Mouse (Mus musculus): ENCODE results near the gene Cntnap5a.

Cntnap5a gene

DNA sequence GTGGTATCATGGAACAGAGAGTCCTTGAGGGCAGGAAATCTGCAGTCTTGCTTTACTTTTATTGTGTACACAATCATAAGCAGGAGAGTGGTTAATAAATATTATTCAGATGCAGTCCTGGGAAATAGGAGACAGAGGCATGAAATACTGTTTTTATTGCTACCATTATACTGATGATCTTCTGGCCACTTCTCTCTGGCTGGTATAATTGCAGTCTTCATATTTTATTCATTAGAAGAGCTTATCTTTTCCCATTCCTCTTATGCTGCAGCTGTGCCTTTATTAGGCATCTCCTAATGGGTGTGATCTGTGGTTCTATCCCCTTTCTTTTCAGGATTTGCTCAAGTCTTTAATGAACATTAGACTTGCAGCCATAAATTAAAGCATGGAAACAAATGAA lies 707.8 kb downstream of the Cntnap5a start:
- no peak for TF ChIP-seq GATA4 (IDR thresholded peaks at IDR 0.05; ENCODE audit: insufficient replicate concordance, low read length)

DNA sequence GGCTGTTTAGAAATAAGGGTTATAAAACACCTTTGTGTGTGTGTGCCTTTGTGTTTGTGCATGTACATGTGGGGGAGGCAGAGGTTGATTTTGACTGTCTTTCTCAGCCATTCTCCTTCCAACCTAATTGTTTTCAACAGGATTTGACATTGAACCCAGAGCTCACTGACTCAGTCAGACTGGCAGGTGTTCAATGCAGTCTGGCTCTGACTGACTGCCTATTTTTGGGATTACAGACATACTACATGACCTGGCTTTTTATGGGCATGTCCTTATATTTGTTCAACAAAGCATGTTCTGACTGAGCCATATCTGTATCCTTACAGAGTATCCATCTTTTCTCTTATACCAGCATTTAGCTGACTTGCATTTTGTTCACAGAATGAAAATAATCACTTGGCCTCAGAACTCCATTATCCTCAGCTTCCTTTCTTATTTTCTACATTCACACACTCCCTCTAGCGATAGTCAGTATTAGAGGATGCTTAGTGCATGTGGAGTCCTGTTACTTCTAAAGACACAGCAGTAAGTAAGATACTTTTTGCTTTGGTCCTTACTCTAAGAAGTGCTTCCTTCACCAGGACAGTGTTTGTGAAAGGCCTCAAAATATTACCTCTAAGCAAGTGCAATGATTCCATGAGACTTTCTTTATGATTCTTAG lies 717.6 kb downstream of the Cntnap5a start:
- no peak for TF ChIP-seq GATA4 (IDR thresholded peaks at IDR 0.05; ENCODE audit: insufficient replicate concordance, low read length)

DNA sequence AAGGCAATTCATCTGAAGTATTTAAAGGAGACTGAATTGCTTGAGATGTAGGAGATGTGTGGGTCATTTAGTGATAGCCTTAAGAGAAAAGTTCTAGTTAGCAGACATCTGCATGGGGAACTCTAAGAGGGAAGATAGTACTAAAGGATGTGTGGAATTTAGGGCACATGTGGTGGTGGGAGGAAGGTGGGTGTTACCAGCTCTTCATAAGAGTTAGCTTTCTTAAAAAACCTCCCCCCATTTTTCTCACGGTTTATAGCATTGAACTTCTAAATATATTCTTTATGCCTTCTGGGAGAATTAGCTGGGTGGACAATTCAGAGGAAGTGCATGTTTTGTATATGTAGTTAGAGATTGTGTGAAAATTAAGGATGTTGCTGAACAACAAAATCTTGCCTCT lies 725.3 kb downstream of the Cntnap5a start:
- TF ChIP-seq GATA4 (IDR thresholded peaks at IDR 0.05; ENCODE audit: insufficient replicate concordance, low read length) = no peak

DNA sequence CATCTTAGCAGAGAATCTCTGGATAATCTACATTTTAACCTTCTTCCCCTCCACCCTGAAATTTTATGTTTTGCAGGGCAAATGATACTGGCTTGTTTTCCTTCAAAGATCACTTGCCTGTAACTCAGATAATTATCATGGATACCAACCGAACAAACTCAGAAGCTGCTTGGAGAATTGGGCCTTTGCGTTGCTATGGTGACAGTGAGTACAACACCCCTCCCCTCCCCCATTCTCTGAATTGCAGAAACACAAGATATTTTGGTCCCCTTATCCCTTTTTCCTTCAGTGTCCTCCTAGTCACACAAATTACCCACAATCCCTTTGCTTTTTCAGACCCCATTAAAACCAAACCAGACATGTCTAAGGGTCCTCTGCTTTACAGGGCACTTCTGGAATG lies 743.8 kb downstream of the Cntnap5a start:
- no peak for TF ChIP-seq GATA4 (IDR thresholded peaks at IDR 0.05; ENCODE audit: insufficient replicate concordance, low read length)

DNA sequence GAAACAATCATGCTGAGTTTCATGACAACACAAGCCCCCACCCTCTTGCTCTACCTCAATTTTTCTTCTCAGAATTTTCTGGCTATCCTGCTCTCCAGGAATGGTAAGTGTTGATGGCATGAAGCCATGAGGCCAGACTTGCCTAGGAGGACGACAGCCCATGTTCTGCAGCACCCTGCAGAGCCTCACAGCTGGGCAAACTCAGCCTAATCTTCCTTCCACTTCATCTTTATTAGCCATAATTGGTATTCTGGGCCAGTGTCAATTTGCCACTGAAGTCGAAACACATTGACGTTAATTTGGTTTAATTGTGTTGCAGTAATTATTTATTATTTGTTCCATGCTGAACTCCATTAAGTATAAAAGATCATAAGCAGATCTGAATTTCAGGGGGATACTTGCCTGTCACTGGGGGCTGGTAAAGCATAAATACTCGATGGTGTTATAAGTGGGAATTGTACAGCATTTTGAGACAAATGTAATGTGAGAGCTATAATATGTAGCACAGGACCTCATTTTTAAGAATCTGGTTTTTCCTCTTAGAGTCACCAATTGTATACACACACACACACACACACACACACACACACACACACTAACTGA lies 770.7 kb downstream of the Cntnap5a start:
- no peak for TF ChIP-seq GATA4 (IDR thresholded peaks at IDR 0.05; ENCODE audit: insufficient replicate concordance, low read length)

DNA sequence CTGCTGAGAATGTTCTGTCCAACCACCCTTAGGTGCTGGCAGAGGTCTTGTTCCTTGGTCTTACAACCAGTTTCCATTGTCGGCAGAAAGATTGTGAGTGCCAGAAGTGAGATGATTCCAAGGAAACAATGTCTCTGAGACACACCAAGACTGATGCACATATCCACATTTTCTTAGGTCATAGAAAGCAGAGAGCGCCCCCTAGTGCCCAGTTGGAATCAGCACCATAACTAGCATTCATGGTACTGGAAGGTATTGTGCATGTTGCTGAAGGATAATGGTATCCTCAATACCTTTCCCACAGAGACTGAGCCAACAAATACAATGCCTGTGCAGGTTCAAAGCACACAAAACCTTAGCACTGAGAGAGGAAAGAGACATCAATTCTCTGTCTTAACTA lies 793.1 kb downstream of the Cntnap5a start:
- TF ChIP-seq GATA4 (IDR thresholded peaks at IDR 0.05; ENCODE audit: insufficient replicate concordance, low read length) = no peak

DNA sequence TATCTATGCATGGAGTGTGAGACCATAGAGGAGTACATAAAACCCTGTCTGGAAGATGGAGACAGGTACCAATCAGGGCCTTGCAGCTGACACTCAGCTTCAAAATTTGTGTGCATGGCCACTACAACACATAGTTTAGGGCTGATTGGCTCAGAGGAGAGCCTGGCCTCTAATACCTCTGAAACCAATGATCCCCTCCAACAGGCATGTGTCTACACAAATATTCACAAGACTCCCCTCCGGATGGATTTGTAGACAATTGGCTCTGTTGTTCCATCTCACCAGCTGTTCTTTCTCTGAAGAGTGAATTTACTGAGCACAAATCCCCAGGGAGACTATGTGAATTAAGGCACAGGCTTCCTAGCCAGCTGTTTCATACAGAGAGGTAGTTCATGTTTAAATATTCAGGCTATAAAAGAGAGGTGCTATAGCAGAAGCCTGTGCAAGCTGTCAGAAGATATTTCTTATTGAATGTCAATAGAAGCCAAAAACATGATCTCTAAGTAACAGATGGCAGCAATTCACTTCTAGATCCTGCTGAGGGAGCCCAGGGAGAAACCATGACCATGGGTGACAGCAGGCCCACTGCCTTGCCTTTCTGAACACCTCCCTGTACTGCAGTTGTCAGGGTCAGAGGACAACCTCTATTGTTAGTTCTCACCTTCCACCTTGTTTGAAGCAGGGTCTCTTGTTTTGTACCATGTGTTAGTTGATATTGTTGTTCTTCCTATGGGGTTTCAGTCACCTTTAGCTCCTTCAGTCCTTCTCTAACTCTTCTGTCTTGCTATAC lies 804.4 kb downstream of the Cntnap5a start:
- TF ChIP-seq GATA4 (IDR thresholded peaks at IDR 0.05; ENCODE audit: insufficient replicate concordance, low read length) = no peak

DNA sequence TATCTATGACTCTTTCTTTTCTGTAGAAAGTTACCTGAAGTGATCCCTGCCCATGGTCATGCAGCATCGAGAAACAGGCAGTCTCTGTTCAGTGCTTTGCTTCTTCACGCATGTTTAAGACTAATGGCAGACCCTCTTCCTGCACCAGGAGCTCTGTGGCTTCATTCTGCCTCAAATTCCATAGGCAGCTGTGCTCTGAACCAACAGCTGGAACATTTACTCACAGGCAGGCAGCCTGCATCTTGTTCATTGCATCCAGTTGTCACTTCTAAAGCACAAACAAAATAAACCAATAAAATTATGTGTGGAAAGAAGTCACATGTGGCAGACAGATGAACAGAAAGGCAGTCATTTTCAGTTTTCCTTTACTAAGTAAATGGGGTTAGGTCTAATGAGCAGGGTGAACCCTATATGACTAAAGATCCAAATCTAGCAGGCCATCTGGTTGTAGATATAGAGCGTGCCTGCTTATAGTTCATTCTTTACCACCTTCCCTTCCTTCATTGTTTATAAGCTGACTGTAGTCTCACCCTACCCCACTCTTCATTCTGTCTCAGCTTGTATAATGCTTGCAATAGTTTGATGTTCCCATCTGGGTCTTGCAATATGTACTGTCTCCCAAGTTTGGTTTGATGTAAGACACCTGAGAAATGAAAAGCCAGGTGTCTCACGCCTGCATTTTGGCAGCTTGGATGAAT lies 893.6 kb downstream of the Cntnap5a start:
- TF ChIP-seq GATA4 (IDR thresholded peaks at IDR 0.05; ENCODE audit: insufficient replicate concordance, low read length) = no peak

DNA sequence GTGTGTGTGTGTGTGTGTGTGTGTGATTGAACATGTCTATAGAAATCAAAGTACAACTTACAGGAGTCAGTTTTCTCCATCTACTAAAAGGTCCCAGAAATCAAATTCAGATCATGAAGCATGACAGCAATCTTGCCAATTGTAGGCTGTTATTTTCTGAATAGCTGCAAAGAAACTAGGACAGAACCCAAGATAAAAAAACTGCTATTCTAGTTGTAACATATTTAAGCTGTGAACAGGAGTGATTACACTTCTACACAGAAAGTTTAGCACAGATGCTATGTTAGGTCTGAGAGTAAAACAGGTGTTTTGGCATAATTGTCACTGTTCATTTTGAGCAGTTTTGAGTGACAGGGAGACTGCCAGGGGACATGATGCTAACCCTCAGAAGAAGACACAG lies 931.7 kb downstream of the Cntnap5a start:
- TF ChIP-seq GATA4 (IDR thresholded peaks at IDR 0.05; ENCODE audit: insufficient replicate concordance, low read length) = no peak
